Mouse (Mus musculus): ENCODE measurements around the gene 1700109H08Rik.
"Not testable (repeated sequence)": the region's sequence is repeated elsewhere in the genome, so short reads cannot be mapped to it uniquely, and the experiment has no call there.

The 1700109H08Rik gene

DNA sequence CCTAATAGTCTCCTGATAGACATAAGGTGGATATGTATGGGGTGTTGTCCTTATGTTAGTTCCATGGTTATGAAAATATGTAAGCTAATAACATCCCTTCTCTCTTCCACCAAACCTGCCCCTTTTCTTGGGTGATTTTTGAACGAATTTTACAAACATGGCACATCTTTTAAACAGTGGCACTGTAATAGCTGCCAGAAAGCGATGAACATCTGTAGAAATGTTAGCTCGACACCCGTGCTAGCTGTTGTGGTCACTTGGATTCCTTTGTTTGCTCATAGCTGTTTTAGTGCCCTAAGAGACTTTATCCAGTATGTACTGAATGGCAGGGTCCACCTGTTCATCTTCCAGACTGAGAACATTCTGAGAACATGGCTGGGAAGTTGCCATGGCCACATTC lies at the start of gene 1700109H08Rik:
Gene 1700109H08Rik, plus strand, starts transcription at position 301 of the 400 bp plus-strand sequence.
- DNase-seq, result no peak

DNA sequence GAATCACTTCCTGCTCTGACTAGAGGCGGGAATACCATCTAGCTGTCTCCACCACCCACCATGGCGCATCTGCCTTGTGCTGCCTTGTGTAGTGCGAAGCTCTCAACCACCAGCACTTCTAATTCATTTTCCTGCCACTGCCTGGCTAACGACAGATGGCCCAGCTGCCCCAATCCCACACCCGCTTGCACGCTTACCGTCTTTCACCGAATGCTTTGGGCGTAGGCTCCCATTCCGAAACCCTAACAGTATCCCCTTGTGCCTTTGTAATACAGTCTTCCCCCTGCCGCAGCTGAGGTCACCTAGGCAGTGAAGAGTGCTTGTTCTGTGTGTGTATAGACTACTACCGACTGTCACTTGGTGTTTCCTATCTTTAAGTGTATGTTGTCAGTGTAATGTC lies 49.6 kb upstream of the 1700109H08Rik start:
- no peak for DNase-seq

DNA sequence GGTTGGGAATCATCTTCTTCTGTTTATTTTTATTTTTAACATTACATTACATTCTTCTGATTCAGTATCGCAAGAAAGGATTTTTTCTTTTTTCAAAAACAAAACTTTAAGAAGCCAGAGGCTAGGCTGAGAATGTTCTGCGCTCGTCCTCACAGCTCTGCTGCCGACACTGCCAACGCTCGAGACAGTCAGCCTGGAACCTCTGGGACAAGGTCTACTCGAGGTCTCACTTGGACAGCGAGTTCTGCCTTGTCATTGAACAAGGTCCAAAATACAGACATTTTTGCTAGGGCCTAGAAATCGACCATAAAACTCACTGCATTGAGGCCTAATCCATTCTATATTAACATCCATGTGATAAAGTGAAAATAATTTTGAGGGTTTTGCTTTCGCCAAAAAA lies 48.5 kb upstream of the 1700109H08Rik start:
- DNase-seq, result no peak

DNA sequence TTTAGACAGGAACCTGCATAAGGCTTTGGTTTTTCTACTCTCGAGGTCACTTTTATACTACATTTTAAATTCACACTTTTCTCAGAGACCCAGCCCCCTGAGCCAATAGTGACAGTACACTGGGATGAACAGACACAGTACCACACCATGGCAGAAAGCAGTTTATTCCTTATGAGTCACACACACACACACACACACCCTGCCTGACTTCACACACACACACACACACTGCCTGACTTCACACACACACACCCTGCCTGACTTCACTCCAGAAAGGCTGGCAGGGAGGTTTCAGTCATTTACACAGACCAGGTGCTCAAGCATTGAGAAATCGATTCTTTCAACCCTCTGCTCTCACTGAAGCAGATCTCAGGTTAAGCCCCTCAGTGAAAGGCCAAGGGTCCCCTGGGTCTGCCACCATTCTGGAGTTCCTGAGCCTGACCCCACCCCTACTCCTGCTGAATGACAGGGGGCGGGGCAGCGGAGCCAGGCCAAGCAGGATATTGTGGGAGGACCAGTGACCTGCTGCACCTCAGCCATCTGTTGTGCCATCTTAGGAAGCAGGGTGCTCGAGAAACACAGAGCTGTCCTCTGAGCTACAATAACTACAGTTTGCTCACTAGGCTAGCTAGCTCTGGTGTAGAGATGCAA lies 44.2 kb upstream of the 1700109H08Rik start:
- DNase-seq, result no peak

DNA sequence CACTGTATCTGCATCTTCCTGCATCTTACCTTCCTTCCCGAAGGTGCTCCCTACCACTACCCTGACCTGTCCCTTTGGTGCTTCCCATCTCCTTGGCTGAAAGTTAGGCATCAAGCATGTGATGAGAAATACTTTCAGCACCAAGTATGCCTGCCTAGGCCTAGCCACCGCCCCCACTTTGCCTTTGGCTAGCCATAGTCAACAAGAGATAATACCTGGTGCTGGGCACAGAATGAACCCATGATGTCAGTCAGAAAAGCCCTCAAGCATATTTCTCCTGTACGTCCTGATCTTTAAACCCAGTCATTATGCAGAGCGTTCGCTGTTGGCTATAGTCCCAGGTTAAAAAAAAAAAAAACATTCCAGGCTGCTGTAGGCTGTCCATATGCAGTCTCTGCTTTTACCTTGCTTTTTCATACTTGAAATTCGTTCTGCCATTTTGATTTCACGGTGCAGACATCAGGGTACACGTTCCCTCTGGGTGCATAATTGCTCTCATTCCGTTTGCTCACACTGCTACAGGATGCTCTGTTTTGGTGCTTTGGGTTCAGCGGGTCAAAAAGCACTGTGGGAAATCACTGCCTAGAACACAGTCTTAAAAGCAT lies 41.7 kb upstream of the 1700109H08Rik start:
- DNase-seq, result no peak

DNA sequence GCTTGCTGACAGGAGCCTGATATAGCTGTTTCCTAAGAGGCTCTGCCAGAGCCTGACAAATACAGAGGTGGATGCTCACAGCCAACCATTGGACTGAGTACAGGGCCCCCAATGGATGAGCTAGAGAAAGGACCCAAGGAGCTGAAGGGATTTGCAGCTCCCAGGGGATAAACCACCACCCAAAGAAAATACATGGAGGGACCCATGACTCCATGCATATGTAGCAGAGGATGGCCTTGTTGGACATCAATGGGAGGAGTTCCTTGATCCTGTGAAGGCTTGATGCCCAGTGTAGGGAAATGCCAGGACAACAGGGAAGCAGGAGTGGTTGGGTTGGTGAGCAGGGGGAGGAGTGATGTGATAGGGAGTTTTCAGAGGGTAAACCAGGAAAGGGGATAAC lies 39.3 kb upstream of the 1700109H08Rik start:
- DNase-seq, result not testable (repeated sequence)

DNA sequence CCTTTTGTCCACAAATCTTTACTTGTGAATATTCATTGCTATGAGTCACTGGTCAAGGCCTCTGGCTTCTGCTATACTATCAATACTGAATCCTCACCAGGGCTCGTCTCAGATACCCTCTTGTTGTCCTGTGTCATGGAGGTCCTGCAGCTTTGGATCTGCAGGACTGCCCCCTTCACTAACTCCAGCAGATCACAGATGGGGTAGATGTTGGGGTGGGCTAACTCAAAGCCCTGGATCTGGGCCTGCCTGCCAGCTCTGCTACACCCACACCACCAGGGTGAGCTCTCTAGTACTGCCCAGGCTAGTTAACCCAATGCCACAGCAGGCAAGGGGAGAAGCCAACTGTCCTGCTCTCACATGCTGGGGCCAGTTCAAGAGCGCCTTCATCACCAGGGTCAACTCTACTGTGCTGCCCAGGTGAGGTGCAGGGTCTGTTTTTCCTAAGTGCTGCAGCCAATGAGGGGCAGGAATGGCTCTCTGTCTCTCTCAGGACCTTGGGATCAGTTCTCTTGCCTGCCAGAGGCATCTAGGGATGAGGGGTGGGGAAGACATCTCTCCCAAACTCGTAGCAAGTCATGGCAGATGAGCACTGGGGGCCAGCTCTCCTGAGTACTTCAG lies 34.7 kb upstream of the 1700109H08Rik start:
- DNase-seq, result no peak

DNA sequence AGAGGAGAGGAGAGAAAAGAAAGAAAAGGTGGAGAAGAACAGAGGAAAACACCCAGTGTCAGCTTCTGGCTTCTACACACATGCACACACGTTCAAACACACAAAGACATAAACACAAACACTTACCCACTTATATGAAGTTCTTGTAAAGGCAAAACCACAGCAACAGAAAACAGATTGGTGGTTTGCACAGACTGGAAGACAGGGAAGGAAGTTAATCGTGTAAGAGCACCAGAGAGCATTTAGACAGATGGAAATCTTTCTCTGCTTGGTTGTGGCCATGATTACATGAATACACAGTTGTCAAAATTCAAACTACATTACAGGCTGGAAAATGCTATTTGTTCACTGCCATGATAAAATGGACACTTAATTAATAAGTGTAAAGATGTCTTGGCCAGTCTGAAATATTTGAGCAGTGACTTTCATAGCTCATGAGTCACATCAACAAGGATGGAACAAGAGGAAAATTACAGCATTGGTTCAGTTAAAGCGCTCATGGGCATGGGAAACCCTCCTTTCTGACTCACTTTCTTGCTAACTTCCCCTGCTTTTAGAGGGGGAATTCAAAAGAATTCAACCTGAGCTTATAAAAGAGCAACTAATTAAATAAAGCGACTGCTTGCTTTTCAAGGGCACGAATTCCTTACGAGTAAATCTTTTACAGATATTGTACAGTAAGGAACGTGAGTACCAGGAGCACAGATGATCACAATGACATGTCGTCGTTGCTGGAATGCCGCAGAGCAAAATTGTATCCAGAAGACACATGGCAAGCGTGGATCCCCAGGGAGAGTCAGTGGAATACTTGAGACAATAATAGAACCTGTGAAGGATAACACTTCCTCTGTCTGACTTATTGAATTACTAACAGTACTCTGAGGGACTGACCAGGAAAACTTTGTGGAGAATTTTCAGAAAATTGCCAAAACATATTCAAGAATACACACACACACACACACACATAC lies 32.6 kb upstream of the 1700109H08Rik start:
- DNase-seq, result no peak

DNA sequence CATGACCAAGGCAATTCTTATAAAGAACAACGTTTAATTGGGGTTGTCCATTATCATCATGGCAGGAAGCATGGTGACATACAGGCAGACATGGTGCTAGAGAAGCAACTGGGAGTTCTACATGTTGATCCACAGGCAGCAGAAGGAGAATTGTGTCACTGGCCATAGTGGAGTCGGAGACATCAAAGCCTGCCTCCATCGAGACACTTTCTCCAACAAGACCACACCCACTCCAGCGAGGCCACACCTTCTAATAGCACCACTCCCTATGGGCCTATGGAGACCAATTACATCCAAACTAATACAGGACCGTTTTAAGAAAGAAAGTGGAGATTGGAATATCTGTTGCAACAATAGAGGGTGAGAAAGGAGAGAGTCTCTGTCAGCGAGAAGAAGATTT lies 29.5 kb upstream of the 1700109H08Rik start:
- DNase-seq, result no peak

DNA sequence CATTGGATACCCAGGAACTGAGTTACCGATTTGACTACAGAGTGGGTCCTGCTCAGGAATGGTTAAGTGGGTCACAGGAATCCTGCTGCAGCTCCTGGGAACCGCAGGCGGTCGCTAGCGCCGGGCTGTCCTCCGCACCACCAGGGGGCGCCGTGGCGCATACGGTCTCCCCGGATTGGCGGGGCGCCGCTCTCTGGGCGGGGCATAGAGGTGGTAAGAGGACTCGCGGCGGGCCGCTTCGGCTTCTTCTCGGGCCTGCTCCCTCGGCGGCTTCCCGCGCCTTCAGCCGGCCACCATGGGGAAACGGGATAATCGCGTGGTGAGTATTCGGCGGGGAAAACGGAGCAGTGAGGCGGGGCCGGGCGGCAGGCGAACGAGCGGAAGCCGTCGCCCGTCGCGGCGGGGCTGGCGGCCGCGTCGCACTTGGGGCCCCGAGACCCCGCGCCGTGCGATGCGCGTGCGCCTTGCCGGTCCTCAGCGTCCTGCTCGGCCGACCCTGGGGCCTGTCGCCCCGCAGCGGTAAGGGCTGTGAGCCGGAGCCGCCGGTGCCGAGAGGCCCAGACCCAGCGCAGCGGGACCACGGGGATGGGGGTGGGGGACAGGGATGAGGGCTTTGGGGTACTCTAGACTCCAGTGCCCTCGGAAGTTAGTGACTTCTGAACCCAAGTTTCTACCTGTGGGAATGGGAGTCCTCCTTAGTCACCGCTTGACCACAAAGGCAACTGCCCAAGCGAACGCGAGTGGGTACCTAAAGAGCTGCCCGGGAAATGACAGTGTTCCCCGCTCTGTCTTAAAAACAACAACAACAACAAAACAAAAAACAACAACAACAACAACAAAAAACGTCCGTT lies 27.5 kb upstream of the 1700109H08Rik start, which contains the start of gene Fam133b:
Gene Fam133b, plus strand, starts transcription at position 205 of the 851 bp plus-strand sequence.
- DNase-seq, result peak; percentile 96

DNA sequence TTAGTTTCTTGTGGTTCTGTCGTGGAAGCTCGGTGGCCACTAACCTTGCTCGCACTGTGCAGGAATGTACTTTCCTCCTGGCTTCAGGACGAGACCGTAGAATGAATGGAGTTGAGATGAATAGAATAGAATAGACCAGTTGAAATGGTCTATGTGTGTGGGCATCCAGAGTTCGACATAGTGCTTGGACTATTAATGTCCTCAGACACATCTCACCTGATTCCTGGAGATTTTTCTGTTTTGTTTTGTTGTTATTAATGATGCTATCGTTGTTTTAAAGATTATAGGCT lies 26.9 kb upstream of the 1700109H08Rik start:
- no peak for DNase-seq

DNA sequence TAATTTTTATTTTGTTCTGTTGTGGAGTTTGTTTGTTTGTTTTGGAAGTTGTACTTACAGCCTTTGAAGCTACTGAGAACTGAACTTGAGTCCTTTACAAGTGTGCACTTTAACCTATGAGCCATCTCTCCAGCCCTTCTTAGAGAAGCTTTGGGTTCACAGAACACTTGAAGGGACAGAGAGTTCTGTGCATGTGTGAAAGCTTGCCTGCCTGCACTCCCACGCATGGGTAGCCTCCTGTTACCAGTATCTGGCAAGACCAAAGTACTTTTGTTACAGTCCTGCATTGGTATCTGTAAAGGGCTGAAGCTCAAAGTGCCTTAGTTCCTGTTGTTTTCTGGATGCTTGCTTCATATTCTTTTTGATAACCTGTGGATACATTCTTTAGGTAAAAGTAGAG lies 25.1 kb upstream of the 1700109H08Rik start:
- no peak for DNase-seq

DNA sequence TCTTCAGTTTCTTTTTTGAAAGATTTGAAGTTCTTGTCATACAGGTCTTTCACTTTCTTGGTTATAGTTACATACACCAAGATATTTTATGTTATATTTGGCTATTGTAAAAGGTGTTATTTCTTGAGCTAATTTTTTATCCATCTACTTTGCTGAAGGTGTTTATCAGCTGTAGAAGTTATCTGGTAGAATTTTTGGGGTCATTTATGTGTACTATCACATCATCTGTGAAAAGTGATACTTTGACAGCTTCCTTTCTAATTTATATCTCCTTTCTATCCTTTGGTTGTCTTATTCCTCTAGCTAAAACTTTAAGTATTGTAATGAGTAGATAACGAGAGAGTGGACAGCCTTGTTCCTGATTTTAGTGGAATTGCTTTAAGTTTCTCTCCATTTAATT lies 19.9 kb upstream of the 1700109H08Rik start:
- no peak for DNase-seq

DNA sequence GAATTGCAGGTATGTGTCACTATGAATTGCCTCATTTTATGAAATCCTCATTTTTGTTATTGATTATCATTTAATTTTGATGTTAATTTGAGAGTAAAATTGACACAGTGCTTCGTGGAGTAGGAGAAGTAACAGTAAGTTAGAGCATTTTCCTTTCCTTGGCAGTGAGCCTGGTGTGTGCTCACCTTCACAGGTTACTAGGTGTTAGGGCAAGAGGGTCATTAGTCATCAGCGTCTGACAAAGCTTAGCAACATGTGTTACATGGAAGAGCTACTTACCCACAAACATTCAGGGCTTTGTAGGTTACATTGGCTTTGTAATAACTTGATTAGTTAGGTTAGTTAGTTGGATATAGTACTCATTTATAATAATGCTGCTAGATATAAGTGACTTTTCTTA lies 17.2 kb upstream of the 1700109H08Rik start:
- DNase-seq, result no peak

DNA sequence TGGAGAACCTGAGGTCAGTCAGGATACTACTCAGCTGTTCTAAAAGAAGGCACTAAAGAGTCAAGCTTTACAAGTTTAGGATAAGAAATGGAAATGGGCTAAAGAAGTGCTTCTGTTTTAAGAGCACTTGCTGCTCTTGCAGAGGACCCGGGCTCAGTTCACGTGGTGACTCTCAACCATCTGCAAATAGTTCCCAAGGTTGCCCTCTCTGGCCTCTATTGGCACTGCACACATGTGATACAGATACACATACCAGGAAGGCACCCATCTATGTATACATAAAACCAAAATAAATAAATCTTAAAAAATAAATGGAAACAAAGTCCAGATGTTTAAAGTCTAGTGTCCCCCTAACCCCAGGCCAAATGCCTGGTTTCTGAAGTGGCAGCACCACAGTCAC lies 3.5 kb downstream of the 1700109H08Rik start:
- no peak for DNase-seq

DNA sequence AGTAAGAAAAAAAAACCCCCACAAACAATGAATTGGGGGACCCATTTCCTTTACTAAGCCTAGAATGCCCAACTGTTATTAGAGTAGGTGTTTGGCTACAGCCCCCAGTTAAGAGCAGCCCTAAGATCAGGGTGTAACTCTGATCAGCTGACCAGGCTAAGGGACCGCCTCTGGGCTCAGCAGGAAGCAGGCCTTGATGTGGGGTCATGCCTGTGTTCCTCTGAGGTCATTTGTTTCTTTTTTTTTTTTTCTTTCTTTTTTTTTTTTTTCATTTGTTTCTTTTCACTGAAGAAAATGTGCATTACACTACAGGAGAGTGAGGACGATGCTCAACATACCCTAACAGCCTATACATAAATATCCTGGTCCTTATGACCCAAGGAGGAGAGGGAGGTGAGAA lies 6.6 kb downstream of the 1700109H08Rik start:
- DNase-seq, result no peak

DNA sequence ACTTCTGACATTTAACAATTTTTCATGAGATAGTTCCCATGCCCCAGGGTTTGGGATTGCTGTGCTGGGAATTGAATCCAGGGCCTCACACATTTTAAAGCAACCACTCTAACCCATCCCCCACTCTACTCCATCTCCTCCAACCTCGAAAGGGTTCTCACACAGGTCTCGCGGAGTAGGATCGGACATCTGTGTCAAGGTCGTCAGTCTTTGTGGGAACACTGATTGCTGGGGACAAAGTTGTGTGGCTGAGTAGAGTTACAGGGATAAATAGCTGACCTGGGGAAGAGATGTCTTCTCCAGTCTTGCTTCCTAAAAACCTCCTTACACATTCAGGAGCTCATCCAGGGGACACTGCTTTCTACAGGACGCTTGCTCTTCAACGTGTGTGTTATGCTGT lies 7.7 kb downstream of the 1700109H08Rik start:
- no peak for DNase-seq

DNA sequence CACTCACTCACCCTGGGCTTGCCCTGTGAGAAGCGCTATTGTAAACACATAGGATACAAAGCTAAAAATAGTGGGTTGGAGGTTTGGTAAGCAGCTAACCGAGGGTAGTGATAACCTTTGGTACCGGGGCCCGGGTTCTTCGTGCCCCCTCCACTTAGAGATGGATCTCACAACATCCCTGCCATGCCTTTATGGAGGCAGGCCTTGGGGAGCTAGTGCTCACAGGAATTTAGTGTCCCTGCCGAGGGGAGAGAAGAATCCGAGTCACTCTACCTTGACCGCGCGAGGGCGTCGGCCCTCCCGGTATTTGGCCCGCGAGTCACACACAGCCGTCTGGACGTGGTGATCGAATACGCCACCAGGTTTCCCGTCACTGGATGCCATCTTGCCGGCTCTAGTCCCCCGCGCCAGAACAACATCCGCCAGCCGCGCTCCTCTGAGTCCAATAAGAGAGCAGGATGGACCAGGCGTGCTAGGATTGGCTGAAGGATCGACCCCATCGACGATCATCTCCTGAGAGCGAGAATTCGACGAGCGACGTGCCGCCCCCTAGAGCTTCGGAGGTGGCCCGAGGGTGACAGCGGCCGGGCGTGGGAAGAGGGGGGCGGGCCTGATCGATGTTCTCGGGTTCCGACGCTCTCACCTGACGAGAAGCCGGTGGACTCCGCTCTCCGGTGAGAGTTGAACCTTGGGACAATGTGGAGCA lies 24.5 kb downstream of the 1700109H08Rik start, which contains the start of gene Pex1:
Gene Pex1, plus strand, starts transcription at position 374 of the 706 bp plus-strand sequence.
- DNase-seq, result peak; percentile 98

DNA sequence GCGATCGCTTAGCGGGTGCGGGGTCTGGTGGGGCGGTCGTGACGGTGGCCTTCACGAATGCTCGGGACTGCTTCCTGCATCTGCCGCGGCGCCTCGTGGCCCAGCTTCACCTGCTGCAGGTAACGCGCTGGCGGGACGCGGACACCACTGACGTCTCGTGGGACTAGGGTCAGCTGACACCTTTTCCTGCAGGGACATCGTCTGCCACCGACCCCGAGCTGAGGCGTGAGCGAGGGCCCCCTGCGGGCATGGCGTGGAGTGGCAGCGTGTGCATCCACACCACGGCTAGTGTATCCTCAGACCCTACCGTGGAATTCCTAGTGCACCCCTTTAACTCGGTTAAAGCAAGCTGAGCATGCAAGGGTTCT lies 25.0 kb downstream of the 1700109H08Rik start, which contains the start of gene Rbm48:
Gene Rbm48, minus strand, starts transcription at position 187 of the 368 bp plus-strand sequence.
- DNase-seq, result peak; percentile 84

DNA sequence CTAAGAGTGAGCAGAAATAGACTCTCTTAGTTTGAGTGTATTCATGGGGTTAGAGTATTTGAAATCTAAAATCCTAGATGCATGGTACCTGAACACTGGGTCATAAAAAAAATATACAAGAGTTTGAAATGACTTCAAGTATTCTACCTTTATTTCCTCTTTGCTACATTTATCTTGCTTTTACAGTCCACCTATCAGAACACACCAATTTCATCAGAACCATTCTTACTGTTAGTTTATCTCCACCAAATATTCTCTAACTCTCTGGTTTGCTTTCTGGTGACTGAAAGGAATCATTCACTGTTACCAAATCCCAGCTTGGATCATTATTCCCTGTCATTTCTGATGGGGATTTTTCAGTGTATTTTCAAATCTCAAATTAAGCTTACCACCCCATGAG lies 25.8 kb downstream of the 1700109H08Rik start:
- no peak for DNase-seq

DNA sequence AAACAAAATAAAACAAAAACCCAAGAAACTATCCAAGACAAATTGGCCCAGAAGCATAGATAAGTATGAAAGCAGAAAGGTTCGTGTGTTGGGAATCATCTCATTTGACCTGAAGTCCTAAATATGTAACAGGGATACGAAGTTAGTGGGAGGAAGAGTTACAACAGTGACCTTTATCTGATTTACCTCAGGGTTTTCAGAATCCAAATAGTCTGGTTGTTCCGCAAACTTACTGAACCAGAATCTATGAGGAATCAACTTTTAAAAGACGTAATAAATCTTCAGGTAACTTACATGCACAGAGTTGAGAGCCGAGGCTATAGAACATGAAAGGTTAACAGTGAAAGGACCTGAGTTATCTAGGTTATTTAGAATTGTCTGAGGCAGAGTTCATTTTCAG lies 27.4 kb downstream of the 1700109H08Rik start:
- DNase-seq, result no peak

DNA sequence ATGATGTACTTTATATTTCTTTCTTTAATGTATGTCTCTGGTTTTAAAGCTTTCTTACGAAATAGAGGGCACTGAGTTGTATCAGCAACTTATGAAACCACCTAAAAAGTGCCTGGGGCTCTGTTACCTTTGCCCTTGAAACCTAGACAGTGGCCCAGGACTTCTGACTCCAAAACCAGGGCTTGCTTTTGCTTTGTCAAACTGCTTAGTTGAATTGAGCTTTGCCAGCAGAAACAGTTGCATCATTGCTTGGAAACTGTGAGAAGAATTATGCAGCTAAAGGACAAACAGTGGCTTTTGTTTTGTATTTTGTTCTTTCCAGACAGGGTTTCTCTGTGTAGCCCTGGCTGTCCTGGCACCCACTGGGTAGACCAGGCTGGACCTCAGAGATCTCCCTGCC lies 28.9 kb downstream of the 1700109H08Rik start:
- DNase-seq, result no peak

Data from lung, postnatal 36 days (tissue).